Mouse (Mus musculus) hindbrain, postnatal 0 days (tissue): ENCODE data around the gene Paqr7. TPM values are rescaled to one million over a fixed set of nuclear protein-coding genes. Genes with fewer than 3 reads are reported as not detected.

Experiments
- ATAC-seq: fragments of 200-750 bp; cut with Nextera tagmentation; 2 replicates; pipeline ENCODE4 v1.8.0; 2017; ENCODE audit warnings: mild to moderate bottlenecking, moderate TSS enrichment, moderate library complexity
- DNase-seq: peaks from one replicate; pipeline ENCODE4 v3.0.0-alpha.2; 2015; ENCODE audit warnings: low spot score
- H3K27ac ChIP-seq: fragments of 300-500 bp; sonication (generic); 2 replicates; pipeline ENCODE4 v1.5.1; 2014; ENCODE audit warnings: mild to moderate bottlenecking
- H3K27me3 ChIP-seq: fragments of 300-500 bp; sonication (generic); 2 replicates; pipeline ENCODE4 v1.6.1; 2014; ENCODE audit warnings: low read length, mixed read lengths; ENCODE audit not compliant: insufficient read depth
- H3K36me3 ChIP-seq: fragments of 300-500 bp; sonication (generic); 2 replicates; pipeline ENCODE4 v1.6.1; 2014; ENCODE audit warnings: low read length, mixed read lengths; ENCODE audit not compliant: insufficient read depth
- H3K4me1 ChIP-seq: fragments of 300-500 bp; sonication (generic); 2 replicates; pipeline ENCODE4 v1.6.1; 2014; ENCODE audit warnings: antibody characterized with exemption, low read length, mixed read lengths; ENCODE audit not compliant: insufficient read depth
- H3K4me2 ChIP-seq: fragments of 300-500 bp; sonication (generic); 2 replicates; pipeline ENCODE4 v1.6.1; 2014; ENCODE audit warnings: low read depth, mild to moderate bottlenecking, low read length, moderate library complexity, mixed read lengths
- H3K4me3 ChIP-seq: fragments of 300-500 bp; sonication (generic); 2 replicates; pipeline ENCODE4 v1.5.1; 2014; ENCODE audit warnings: low read length
- H3K9ac ChIP-seq: fragments of 300-500 bp; sonication (generic); replicated peaks from 2 replicates; pipeline ENCODE4 v1.6.1; 2014; ENCODE audit warnings: mild to moderate bottlenecking, low read length, moderate library complexity, mixed read lengths
- H3K9me3 ChIP-seq: fragments of 300-500 bp; sonication (generic); 2 replicates; pipeline ENCODE4 v1.6.1; 2016; ENCODE audit warnings: low read length, mixed read lengths
- CTCF ChIP-seq: IDR thresholded peaks from 2 replicates; pipeline ENCODE4 v1.5.1; 2016; ENCODE audit warnings: antibody characterized with exemption, control low read depth, low read depth
- WGBS: fragments of 180-500 bp; shearing (Covaris S2); extraction: QIAGEN DNeasy Blood & Tissue Kit; methylation state at CpG from one replicate; pipeline ENCODE4 v1.1.7; 2014; 5-methylcytosine and 5-hydroxymethylcytosine counted together
- polyA plus RNA-seq: library from polyadenylated mRNA; unstranded; fragments of >200 nt; fragmentation: Nextera tagmentation; extraction: Ambion mirVana; gene quantifications from 2 replicates; pipeline ENCODE4 v1.2.1, GENCODE M21; 2015
- total RNA-seq: library from RNA; depleted of rRNA; stranded (reverse); fragments of >200 nt; gene quantifications from 2 replicates; pipeline ENCODE4 v1.2.3, GENCODE M21; 2014; rRNA removed

The Paqr7 gene
- 121 and 142 TPM in 2 replicates for total RNA-seq
- 41.1 and 43.5 TPM in 2 replicates for polyA plus RNA-seq

DNA sequence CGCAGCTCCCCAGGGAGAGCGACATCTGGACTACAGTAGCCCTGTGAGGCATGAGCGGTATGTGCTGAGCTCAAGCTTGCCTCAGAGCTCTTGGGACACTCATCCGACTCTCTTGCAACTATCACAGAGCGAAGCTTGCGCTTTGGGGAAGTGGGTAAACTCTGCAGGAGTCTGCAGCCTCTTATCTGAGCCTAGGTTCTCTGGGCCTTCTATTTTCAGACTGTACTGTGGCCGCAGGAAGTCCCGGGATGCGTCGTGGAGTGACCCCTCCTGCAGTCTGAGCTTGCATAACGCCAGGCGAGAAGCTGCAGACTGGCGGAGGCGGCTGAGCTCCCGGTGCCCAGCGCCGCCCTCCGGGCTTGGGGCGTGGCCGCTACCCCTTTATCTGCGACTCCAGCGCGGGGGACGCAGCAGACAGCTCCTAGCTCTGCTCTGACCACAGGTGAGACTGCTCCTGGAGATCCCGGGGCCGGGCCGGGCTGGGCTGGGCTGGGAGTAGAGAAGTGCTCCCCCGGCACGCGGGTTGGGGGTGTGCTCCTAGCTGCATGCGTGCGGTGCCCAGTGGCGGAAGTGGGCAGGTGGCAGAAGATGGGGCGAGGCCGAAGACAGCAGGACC lies at the start of gene Paqr7:
Paqr7 (plus strand) TSS at position 103 of the 616 bp plus-strand sequence.
- Histone ChIP-seq H3K27me3 (no peaks in the 10 kb centered on the region), H3K4me3 (peak within 1 kb of the TSS; percentile 56), H3K9ac (peak within 1 kb of the TSS; percentile 67), H3K4me1 (peaks cover 22% of the 10 kb centered on the region; the same call in 1 of the 2 replicates), H3K9me3 (no peaks in the 10 kb centered on the region), H3K36me3 (no peaks in the 10 kb centered on the region; the same call in 1 of the 2 replicates), H3K4me2 (peak within 1 kb of the TSS; percentile 89), H3K27ac (peak within 1 kb of the TSS; percentile 87)
- DNase-seq (peak; percentile 68), ATAC-seq (peak; percentile 70)
- TF ChIP-seq CTCF, result peak; percentile 20
- WGBS, result 5% methylated on average over 35 of the region's 35 CpGs

DNA sequence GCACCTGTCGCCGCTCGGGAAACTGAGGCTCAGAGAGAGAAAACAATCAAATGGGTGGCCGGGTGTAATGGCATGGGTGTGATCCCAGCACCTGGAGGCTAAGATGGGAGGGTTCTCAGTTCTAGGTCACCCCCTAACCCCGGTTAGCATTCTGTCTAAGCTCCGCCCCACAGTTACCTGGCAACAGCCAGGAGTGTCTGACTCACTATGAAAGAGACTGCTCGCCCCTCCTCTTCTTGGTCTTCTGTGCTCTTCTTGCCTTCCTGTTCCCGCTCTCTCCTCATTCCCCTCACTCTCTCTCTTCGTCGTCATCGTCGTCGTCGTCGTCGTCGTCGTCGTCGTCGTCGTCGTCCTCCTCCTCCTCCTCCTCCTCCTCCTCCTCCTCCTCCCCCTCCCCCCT lies 48.5 kb upstream of the Paqr7 start:
- no peak for DNase-seq
- H3K4me3 ChIP-seq, result no peak overlapping the region
- H3K9ac ChIP-seq, result no peak overlapping the region
- ATAC-seq, result 0 out of 2 replicates have a peak, but pooled peaks have one; percentile 42
- H3K27ac ChIP-seq, result no peak overlapping the region
- no peaks in the 10 kb centered on the region for H3K36me3 ChIP-seq
- WGBS, result 54% methylated on average over 23 of the region's 23 CpGs
- H3K4me2 ChIP-seq, result no peak overlapping the region
- no peaks in the 10 kb centered on the region for H3K27me3 ChIP-seq
- TF ChIP-seq CTCF, result no peak
- H3K4me1 ChIP-seq, result peaks cover 28% of the 10 kb centered on the region
- H3K9me3 ChIP-seq, result no peaks in the 10 kb centered on the region

DNA sequence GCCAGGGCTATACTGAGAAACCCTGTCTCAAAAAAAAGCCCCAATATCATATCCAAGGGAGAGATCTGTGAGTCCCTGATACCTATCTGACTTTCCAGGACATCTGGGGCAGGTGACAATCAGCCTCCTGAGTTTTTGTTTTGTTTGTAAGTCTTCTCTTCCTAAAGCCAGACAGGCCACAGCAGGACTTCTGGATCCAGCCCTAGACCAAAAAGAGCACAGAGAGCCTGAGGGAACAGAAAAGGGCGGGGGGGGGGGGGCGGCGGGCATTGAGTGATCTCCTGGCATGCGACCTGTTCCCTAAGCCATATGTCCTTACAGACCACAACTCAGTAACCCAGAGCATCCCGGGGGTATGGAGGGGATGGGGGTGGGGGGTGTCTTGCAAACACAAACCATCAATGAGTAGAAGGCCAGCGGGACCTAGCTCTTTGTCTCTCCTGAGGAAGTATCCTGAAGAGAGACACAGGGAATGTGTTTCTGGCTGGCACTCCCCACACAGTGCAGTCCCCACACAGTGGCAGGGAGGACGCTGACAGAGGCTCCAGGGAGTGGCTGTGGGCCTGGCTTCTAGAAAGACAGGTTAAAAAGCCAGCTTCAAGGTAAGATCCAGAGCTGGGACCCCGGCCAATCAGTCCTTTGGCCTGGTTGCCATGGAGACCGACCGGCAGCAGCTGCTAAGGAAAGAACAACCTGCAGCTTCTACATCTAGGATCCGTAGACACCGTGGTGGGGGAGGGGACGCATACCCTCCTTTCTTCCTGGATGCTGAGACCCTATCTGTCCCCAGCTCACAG lies 46.7 kb upstream of the Paqr7 start:
- Histone ChIP-seq H3K9ac (peak overlapping the region; percentile 33; the same call in 1 of the 2 replicates), H3K4me1 (peaks cover 28% of the 10 kb centered on the region), H3K27me3 (no peaks in the 10 kb centered on the region), H3K4me2 (peak overlapping the region; percentile 16), H3K36me3 (no peaks in the 10 kb centered on the region), H3K9me3 (no peaks in the 10 kb centered on the region), H3K4me3 (no peak overlapping the region), H3K27ac (peak overlapping the region; percentile 93)
- peak; percentile 71 for ATAC-seq
- peak; percentile 90 for DNase-seq
- no peak for TF ChIP-seq CTCF
- WGBS, result 17% methylated on average over 13 of the region's 13 CpGs

DNA sequence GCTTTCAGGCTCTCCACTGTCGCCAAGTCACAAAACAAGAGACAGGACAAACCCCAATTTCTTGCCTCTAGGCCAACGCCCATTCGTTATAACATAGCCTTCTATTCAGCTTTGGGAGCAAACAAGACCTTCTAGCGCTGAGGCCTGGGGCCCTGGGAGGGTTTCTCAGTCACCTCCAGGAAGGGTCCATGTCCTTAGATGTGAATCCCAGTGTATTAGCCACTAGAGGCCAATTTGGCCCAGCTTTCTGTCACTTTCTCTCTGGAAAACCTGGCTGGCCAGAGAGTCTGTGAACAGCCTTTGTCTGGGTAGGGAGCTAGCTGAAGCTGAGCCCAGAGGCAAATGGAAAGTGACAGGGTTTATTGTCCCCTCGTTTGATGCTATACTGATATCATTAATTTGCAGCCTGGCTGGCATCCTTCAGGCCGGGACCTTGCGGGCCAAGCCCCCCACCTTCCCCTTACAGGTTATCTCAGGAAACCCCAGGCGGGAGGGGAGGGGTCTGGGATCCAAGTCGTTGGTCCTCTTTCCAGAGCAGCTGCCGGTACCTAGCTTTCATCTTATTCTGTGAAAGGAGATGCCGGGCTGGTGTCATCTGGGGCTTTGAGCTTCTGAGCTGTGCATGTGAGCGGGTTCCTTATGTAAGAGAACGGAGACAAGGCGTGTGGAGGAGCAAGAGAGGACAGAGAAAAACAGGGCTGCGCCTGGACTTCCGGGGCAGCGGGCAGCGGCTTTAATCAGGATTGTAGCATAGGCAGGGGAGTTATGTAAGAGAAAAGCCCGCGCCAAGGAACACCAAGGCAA lies 45.9 kb upstream of the Paqr7 start:
- WGBS, result 12% methylated on average over 20 of the region's 20 CpGs
- peak; percentile 57 for ATAC-seq
- H3K27ac ChIP-seq, result peak overlapping the region; percentile 93
- peak overlapping the region; percentile 33; the same call in 1 of the 2 replicates for H3K9ac ChIP-seq
- H3K4me2 ChIP-seq, result peak overlapping the region; percentile 16
- peaks cover 28% of the 10 kb centered on the region for H3K4me1 ChIP-seq
- DNase-seq, result peak; percentile 63
- no peaks in the 10 kb centered on the region for H3K27me3 ChIP-seq
- H3K4me3 ChIP-seq, result no peak overlapping the region
- H3K9me3 ChIP-seq, result no peaks in the 10 kb centered on the region
- no peaks in the 10 kb centered on the region for H3K36me3 ChIP-seq
- no peak for TF ChIP-seq CTCF

DNA sequence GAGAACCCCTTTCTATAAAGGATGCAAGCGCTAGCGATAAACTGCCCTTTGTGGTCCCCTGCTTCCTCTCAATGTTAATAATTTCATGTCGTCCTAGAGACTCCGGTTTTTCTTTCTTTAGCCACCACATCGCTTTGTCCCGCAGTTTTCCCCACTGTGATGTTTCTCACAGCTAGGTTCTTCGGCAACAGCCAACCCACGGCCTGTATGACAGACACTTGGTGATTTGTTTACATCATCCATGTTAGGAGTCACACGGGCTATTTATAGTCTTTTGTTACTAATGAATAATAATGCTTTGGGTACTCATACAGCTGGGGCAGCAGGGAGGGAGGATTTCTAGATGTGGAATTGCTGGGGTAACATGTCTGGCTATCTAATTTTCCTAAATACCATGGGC lies 45.0 kb upstream of the Paqr7 start:
- no peaks in the 10 kb centered on the region for H3K36me3 ChIP-seq
- 33% methylated on average over 9 of the region's 9 CpGs for WGBS
- no peak overlapping the region for H3K9ac ChIP-seq
- no peak for ATAC-seq
- TF ChIP-seq CTCF, result no peak
- H3K9me3 ChIP-seq, result no peaks in the 10 kb centered on the region
- H3K4me1 ChIP-seq, result peaks cover 25% of the 10 kb centered on the region
- peak overlapping the region; percentile 16; the same call in 1 of the 2 replicates for H3K4me2 ChIP-seq
- H3K27me3 ChIP-seq, result no peaks in the 10 kb centered on the region
- DNase-seq, result no peak
- no peak overlapping the region for H3K4me3 ChIP-seq
- peak overlapping the region; percentile 93; the same call in 1 of the 2 replicates for H3K27ac ChIP-seq

DNA sequence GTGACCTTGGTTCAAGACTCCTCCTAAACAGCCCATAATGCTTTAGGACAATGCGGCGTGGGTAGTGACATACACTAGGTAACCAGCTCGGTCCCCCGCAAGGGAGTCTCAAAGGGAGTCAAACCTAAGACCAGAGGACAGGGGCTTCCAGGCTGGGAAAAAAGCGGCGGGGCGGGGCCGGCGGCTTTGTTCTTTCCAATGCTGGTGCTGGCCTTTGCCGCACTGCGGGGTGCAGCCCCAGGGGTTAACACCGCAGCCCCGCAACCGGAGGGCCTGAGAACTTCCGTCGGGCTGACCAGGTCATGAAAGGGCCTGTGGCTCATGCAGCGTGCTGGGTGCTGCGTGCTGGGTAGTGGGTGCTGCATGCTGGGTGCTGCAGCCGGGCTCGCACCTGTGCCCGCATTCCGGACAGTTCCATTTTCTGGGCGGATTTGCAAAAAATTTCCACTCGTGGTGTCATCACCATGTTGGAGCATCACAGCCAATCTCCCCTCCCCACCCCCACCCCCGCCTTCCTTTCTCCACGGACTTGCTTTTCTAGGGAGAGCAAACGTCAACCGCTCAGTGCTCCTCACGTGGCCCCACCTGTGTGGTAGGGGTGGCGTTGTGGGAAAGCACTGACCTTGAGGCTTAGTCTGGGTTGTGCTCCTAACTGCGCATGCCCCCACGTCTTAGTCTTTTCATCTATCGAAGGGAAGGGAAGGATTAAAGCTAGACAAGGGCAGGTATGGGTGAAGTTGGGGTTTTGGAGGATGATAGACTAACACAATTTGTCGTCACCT lies 42.7 kb upstream of the Paqr7 start:
- no peak for TF ChIP-seq CTCF
- Histone ChIP-seq H3K9ac (no peak overlapping the region), H3K4me3 (no peak overlapping the region), H3K27me3 (no peaks in the 10 kb centered on the region), H3K36me3 (no peaks in the 10 kb centered on the region), H3K4me1 (peaks cover 22% of the 10 kb centered on the region), H3K4me2 (no peak overlapping the region), H3K27ac (no peak overlapping the region), H3K9me3 (no peaks in the 10 kb centered on the region)
- ATAC-seq (no peak), DNase-seq (no peak)
- WGBS, result 31% methylated on average over 34 of the region's 34 CpGs
